Mouse (Mus musculus) erythroid progenitor cell, adult 5-6 weeks (primary cell): ENCODE data around the gene Plaur. TPM values are rescaled to one million over a fixed set of nuclear protein-coding genes. Genes with fewer than 3 reads are reported as not detected.

Source experiments
- ATAC-seq: replicated peaks from 2 replicates; pipeline ENCODE4 v1.8.0; 2016; ENCODE audit warnings: moderate number of reproducible peaks, mild to moderate bottlenecking, moderate TSS enrichment, inconsistent platforms; ENCODE audit not compliant: poor library complexity, low FRiP score, severe bottlenecking
- total RNA-seq, 2 experiments: library from RNA; stranded (forward) in 1 of 2; stranded (reverse) in 1 of 2; fragments of 150-400 nt in 1 of 2; fragments of 186-747, 209-891 nt in 1 of 2; gene quantifications; 2 replicates each; pipeline versions ENCODE4 v1.2.3 to v1.2.4; 2015 to 2017; ENCODE audit warnings: low replicate concordance in 2 of 2

Plaur gene
- total RNA-seq, 2 experiments from 2014 or later, result 1.1 to 2.9 TPM

- ATAC-seq, result no peak
Observed at GRCm38 (mm10) chr7:24442313-24442712, 20.0 kb upstream of the Plaur start.

DNA sequence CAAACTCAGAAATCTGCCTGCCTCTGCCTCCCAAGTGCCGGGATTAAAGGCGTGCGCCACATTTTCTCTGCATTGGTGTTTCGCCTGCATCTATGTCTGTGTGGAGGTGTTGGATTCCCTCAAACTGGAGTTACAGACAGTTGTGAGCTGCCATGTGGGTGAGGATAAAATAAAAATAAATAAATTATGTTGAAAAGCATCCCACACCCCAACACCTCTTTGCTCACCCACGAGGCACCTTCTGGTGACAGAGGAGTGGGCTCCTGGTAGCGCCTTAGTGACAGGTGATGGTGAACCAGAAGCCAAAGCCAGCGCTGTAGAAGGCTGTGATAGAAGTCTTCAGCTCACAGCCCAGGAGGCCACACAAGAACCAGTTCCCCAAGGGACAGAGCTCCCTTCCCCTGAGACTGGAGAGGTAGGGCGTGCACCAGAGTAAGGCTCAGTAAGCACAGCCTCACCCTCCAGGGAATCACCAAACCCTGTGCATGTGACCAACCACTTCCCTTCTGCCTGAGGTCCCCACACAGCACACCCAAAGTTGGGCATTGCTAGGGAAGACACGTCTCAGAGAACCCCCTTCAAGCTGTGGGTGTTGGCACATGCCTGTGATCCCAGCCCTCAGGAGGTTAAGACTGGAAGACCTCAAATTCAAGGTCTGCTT lies 16.9 kb upstream of the Plaur start:
- ATAC-seq, result no peak

- no peak for ATAC-seq
Observed at GRCm38 (mm10) chr7:24446697-24447340, 15.5 kb upstream of the Plaur start.

DNA sequence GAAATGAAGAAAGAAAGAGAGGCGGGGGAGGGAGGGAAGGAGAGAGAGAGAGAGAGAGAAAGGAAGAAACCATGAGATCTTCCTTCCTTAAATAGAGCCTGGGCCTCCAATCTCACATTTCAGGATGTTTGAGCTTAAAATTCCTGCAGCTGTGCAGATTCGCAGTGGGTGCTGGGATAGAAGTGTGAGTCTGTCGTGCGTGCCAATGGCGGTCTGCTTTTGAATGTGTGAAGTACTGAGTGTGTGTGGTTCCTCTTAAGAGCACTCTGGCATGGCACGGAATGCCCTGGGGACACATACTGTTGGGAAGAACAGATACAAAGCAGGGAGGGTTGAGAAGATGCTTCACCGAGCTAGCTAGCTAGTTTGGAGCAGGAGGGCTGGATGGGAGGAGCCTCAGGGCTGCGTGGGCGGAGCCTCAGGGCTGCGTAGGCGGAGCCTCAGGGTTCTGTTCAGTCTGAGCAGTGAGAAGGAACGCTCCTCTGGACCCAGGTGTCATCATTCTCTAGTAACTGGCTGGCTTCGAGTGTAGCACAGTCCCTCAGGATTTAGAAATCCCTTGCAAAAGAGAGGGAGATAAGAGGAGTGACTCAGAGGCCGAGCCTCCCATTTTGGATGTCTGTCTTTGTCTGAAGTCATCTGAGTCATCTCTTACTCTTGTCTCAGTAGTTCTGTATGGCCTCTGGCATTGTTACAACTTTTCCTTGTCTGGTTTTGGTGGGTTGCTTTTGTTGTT lies 13.3 kb upstream of the Plaur start:
- ATAC-seq, result no peak

GRCm38 (mm10) chr7:24450585-24451017 lies 11.7 kb upstream of the Plaur start:
- no peak for ATAC-seq

DNA sequence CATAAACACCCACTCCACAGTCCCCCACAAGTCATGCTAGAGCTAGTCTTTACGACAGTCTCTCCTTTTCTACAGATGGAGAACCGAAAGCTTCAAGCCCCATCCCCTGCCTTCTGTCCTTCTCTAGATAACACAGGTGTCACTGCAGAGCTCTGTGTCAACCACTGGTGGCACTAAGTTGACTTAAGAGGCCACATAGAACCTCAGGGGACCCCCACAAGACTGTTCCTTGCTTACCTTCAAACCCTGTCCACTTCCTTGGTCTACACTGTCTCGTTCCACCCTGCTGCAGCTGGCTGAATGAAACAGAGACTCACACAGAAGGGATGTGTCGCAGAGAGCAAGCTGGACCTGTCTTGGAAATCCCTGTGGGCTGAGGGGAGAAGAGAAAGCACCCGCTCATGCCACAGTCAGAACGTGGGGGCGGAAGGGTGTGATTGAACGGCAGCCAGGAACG lies 10.4 kb upstream of the Plaur start, which contains the start of gene Irgc1:
Gene Irgc1 (minus strand): TSS at position 443 of the 457 bp plus-strand sequence.
- no peak for ATAC-seq

DNA sequence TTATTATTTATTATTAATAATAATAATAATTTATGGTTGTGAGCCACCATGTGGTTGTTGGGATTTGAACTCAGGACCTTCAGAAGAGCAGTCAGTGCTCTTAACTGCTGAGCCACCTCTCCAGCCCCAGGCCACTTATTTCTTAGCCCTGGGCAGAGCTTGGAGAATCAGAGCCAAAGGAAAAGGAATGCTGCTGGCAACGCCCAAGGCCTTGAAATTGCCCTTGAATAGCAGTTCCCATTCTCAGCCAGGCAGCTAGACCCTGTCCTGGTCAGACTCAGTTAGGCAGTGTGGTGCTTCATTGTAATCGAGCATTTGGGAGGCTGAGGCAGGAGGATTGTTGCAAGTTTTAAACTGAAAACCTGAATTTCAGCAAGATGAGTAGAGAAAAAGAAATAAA lies 8.1 kb upstream of the Plaur start:
- no peak for ATAC-seq

GRCm38 (mm10) chr7:24455726-24456125 lies 6.6 kb upstream of the Plaur start:
- no peak for ATAC-seq

GRCm38 (mm10) chr7:24457726-24458370 lies 4.4 kb upstream of the Plaur start:
- ATAC-seq, result no peak

GRCm38 (mm10) chr7:24459440-24459839 lies 2.8 kb upstream of the Plaur start:
- no peak for ATAC-seq

GRCm38 (mm10) chr7:24459843-24460242 lies 2.4 kb upstream of the Plaur start:
- no peak for ATAC-seq

- ATAC-seq, result no peak
Observed at GRCm38 (mm10) chr7:24461376-24462051, 770 bp upstream of the Plaur start.

GRCm38 (mm10) chr7:24466835-24467234 lies 4.6 kb downstream of the Plaur start:
- ATAC-seq, result no peak

DNA sequence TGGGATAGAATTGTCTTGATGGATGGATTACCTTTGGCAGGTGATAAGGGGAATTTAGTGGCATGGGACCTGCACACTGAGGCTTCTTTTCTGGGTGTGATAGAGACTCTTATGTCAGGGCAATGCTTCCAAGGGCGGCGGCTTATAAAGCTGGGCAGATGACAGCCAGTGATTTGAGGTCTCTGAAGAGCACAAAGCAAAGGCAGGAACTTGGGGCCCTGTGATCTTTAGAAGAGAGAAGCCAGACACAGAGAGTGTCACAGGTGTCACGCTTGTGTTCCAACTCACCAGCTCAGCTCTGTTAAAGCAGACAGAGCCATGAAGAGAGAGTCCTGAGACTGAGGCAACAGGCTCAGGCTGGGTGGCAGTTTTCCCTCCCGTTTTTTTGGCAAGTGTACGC lies 5.6 kb downstream of the Plaur start:
- ATAC-seq, result no peak

DNA sequence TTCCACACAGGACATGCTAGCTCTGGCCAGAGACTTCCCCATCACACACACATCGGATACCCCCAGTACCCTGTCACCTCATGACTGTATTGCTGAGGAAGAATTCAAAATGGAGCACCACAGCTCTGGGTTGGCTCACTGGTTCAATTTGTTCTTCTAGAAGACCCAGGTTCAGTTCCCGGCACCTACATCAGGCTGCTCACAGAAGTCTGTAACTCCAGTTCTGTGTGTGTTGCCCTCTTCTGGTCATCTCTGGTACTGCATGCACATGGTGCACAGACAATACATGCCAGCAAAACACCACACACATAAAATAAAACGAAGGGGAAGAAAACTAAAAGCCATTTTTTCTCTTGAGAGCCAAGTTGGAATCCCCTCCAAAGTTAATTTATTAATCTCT lies 6.8 kb downstream of the Plaur start:
- ATAC-seq, result no peak

DNA sequence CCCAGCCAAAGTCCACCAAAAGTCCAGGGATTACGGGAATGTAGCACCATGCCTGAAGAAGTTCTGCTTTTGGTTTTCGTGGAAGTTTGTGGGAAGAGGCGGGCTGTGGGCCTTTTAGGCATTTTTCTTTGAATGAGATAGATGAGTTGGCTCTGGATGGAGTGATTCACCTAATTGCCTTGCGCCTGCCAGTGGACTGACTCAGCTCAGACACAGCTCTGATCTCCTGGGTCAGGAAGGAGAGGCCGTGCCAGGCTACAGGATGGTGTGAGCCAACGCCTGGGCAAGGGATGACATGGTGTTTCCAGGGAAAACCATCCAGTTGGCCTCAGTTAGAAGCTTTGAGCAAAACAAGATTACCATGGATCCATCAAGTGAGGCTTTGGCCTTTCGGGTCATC lies 8.1 kb downstream of the Plaur start:
- no peak for ATAC-seq

DNA sequence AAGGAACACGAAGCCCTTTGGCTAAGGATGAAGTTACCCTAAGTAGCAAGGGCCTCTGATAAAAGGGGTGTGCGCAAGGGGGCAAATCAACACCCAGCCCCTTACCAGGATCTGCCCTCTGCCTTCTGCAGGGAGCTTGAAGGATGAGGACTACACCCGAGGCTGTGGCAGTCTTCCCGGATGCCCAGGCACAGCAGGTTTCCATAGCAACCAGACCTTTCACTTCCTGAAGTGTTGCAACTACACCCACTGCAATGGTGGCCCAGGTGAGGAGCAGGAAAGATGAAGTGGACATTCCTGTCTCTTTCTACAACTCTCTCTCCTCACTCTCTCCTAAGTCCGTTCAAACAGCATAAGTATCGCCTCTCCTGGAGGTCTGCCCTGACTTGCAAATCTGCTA lies 10.2 kb downstream of the Plaur start:
- ATAC-seq, result no peak

DNA sequence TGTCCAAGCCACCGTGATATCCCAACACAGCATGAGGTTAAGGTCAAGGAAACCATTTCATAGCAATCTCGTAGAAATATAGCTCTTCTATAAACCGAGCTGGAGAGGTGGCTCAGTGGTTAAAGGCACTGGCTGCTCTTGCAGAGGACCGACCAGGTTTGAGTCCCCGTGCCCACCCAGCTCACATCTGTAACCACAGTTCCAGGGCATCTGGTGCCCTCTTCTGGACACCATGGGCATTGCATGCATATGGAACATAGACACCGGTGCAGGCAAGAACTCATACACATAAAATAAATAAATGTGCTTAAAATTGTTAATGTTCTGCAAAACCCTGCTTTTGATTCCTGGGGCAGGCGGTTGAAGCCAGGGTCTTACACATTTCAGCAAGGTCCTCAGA lies 10.7 kb downstream of the Plaur start:
- ATAC-seq, result no peak

- ATAC-seq, result 0 out of 2 replicates have a peak, but pooled peaks have one; percentile 59
Observed at GRCm38 (mm10) chr7:24473913-24474529, 11.7 kb downstream of the Plaur start.
